Mouse (Mus musculus): ENCODE measurements around the gene Cep295nl. TPM values are rescaled to one million over a fixed set of nuclear protein-coding genes. Genes with fewer than 3 reads are reported as not detected.

Cep295nl gene
- total RNA-seq, 1 experiment: 0.49 TPM

- no peak overlapping the region for H3K9ac ChIP-seq (ENCODE audit: insufficient read depth, low read depth, low read length, poor library complexity, severe bottlenecking)
- DNase-seq (ENCODE audit: low read depth, low spot score): no peak
- TF ChIP-seq ZNF384 (IDR thresholded peaks at IDR 0.05; ENCODE audit: low read depth, low read length) (no peak), CHD2 (IDR thresholded peaks at IDR 0.05; ENCODE audit: low read depth, low read length) (no peak), HCFC1 (IDR thresholded peaks at IDR 0.05; ENCODE audit: borderline replicate concordance, insufficient read depth, low read length) (no peak)
- H3K4me1 ChIP-seq (ENCODE audit: control insufficient read depth in 2 of 2, insufficient read depth in 2 of 2, low read length in 2 of 2, poor library complexity in 1 of 2): peaks cover 0 to 8% of the 10 kb centered on the region in 2 experiments; a peak in 1 of 4 replicates
- no peaks in the 10 kb centered on the region for H3K36me3 ChIP-seq (ENCODE audit: control insufficient read depth, insufficient read depth, low read length, poor library complexity, severe bottlenecking)
- in situ Hi-C loops (cut with MboI; ENCODE audit: low sequenced_read_pairs in 2 of 2, unreplicated experiment in 2 of 2): no loop called here
- H3K9me3 ChIP-seq (ENCODE audit: control insufficient read depth, insufficient read depth, low read depth, low read length): no peaks in the 10 kb centered on the region
- no peak overlapping the region for H3K4me3 ChIP-seq (ENCODE audit: insufficient read depth in 1 of 2, low read depth in 1 of 2, low read length in 2 of 2, poor library complexity in 1 of 2, severe bottlenecking in 1 of 2)
- H3K27ac ChIP-seq (ENCODE audit: insufficient read depth, low read depth, low read length, poor library complexity, severe bottlenecking): no peak overlapping the region
These were observed 44.3 kb downstream of the Cep295nl start for GRCm38 (mm10) chr11:118297967-118298366.

- TF ChIP-seq MAFK (IDR thresholded peaks at IDR 0.05; ENCODE audit: insufficient read depth, low read depth, low read length) (no peak), HCFC1 (IDR thresholded peaks at IDR 0.05; ENCODE audit: borderline replicate concordance, insufficient read depth, low read length) (no peak), ZC3H11A (IDR thresholded peaks at IDR 0.05; ENCODE audit: borderline replicate concordance, low read depth, low read length) (no peak), CHD2 (IDR thresholded peaks at IDR 0.05; ENCODE audit: low read depth, low read length) (no peak), ZNF384 (IDR thresholded peaks at IDR 0.05; ENCODE audit: low read depth, low read length) (no peak)
- in situ Hi-C loops (cut with MboI; ENCODE audit: low sequenced_read_pairs in 2 of 2, unreplicated experiment in 2 of 2): no loop called here
- no peak for DNase-seq (ENCODE audit: low read depth, low spot score)
These were observed 47.3 kb downstream of the Cep295nl start for GRCm38 (mm10) chr11:118295026-118295425.

GRCm38 (mm10) chr11:118292671-118293070 lies 49.6 kb downstream of the Cep295nl start:
- TF ChIP-seq ZNF384 (IDR thresholded peaks at IDR 0.05; ENCODE audit: low read depth, low read length) (no peak), CHD2 (IDR thresholded peaks at IDR 0.05; ENCODE audit: low read depth, low read length) (no peak), HCFC1 (IDR thresholded peaks at IDR 0.05; ENCODE audit: borderline replicate concordance, insufficient read depth, low read length) (no peak), MAFK (IDR thresholded peaks at IDR 0.05; ENCODE audit: insufficient read depth, low read depth, low read length) (no peak), ZC3H11A (IDR thresholded peaks at IDR 0.05; ENCODE audit: borderline replicate concordance, low read depth, low read length) (no peak)
- in situ Hi-C loops (cut with MboI; ENCODE audit: low sequenced_read_pairs in 2 of 2, unreplicated experiment in 2 of 2): no loop called here
- no peak overlapping the region for H3K9ac ChIP-seq (ENCODE audit: insufficient read depth, low read depth, low read length, poor library complexity, severe bottlenecking)
- H3K4me1 ChIP-seq (ENCODE audit: control insufficient read depth in 2 of 2, insufficient read depth in 2 of 2, low read length in 2 of 2, poor library complexity in 1 of 2): no peaks in the 10 kb centered on the region
- no peaks in the 10 kb centered on the region for H3K9me3 ChIP-seq (ENCODE audit: control insufficient read depth, insufficient read depth, low read depth, low read length)
- no peak for DNase-seq (ENCODE audit: low read depth, low spot score)
- peaks cover 2% of the 10 kb centered on the region; the same call in 1 of the 2 replicates for H3K36me3 ChIP-seq (ENCODE audit: control insufficient read depth, insufficient read depth, low read length, poor library complexity, severe bottlenecking)
- no peak overlapping the region for H3K4me3 ChIP-seq (ENCODE audit: insufficient read depth in 1 of 2, low read depth in 1 of 2, low read length in 2 of 2, poor library complexity in 1 of 2, severe bottlenecking in 1 of 2)
- no peak overlapping the region for H3K27ac ChIP-seq (ENCODE audit: insufficient read depth, low read depth, low read length, poor library complexity, severe bottlenecking)

More at GRCm38 (mm10) chr11:118295026-118295425, 47.3 kb downstream of the Cep295nl start:
- H3K9ac ChIP-seq (ENCODE audit: insufficient read depth, low read depth, low read length, poor library complexity, severe bottlenecking): no peak overlapping the region
- no peaks in the 10 kb centered on the region for H3K9me3 ChIP-seq (ENCODE audit: control insufficient read depth, insufficient read depth, low read depth, low read length)
- no peak overlapping the region for H3K27ac ChIP-seq (ENCODE audit: insufficient read depth, low read depth, low read length, poor library complexity, severe bottlenecking)
- peaks cover 0 to 8% of the 10 kb centered on the region in 2 experiments; a peak in 1 of 4 replicates for H3K4me1 ChIP-seq (ENCODE audit: control insufficient read depth in 2 of 2, insufficient read depth in 2 of 2, low read length in 2 of 2, poor library complexity in 1 of 2)
- no peaks in the 10 kb centered on the region for H3K36me3 ChIP-seq (ENCODE audit: control insufficient read depth, insufficient read depth, low read length, poor library complexity, severe bottlenecking)
- H3K4me3 ChIP-seq (ENCODE audit: insufficient read depth in 1 of 2, low read depth in 1 of 2, low read length in 2 of 2, poor library complexity in 1 of 2, severe bottlenecking in 1 of 2): no peak overlapping the region

- TF ChIP-seq MAFK (IDR thresholded peaks at IDR 0.05; ENCODE audit: insufficient read depth, low read depth, low read length): no peak
- no peak for TF ChIP-seq ZC3H11A (IDR thresholded peaks at IDR 0.05; ENCODE audit: borderline replicate concordance, low read depth, low read length)
- TF ChIP-seq CHD2 (IDR thresholded peaks at IDR 0.05; ENCODE audit: low read depth, low read length): peak; percentile 76; the same call in 1 of the 2 replicates
- TF ChIP-seq HCFC1 (IDR thresholded peaks at IDR 0.05; ENCODE audit: borderline replicate concordance, insufficient read depth, low read length): no peak
- TF ChIP-seq ZNF384 (IDR thresholded peaks at IDR 0.05; ENCODE audit: low read depth, low read length): no peak; the same call in 1 of the 2 replicates
- in situ Hi-C loops (cut with MboI; ENCODE audit: low sequenced_read_pairs in 2 of 2, unreplicated experiment in 2 of 2): no loop called here
These were observed 52.1 kb downstream of the Cep295nl start, which contains the start of gene Usp36 for GRCm38 (mm10) chr11:118289999-118290889. Gene Usp36 (minus strand): TSS chr11:118290244.

More at GRCm38 (mm10) chr11:118289999-118290889, 52.1 kb downstream of the Cep295nl start, which contains the start of gene Usp36:
- H3K36me3 ChIP-seq (ENCODE audit: control insufficient read depth, insufficient read depth, low read length, poor library complexity, severe bottlenecking): peaks cover 23% of the 10 kb centered on the region
- peak within 1 kb of the TSS; percentile 72 for H3K27ac ChIP-seq (ENCODE audit: insufficient read depth, low read depth, low read length, poor library complexity, severe bottlenecking)
- no peaks in the 10 kb centered on the region for H3K9me3 ChIP-seq (ENCODE audit: control insufficient read depth, insufficient read depth, low read depth, low read length)
- H3K4me1 ChIP-seq (ENCODE audit: control insufficient read depth in 2 of 2, insufficient read depth in 2 of 2, low read length in 2 of 2, poor library complexity in 1 of 2): no peaks in the 10 kb centered on the region
- peak within 1 kb of the TSS; percentile 92 for H3K9ac ChIP-seq (ENCODE audit: insufficient read depth, low read depth, low read length, poor library complexity, severe bottlenecking)
- peak; percentile 99 for DNase-seq (ENCODE audit: low read depth, low spot score)
- H3K4me3 ChIP-seq (ENCODE audit: insufficient read depth in 1 of 2, low read depth in 1 of 2, low read length in 2 of 2, poor library complexity in 1 of 2, severe bottlenecking in 1 of 2): peak within 1 kb of the TSS; percentile 83 to 86

All from ES-E14 (cell line).